Mouse (Mus musculus) heart, postnatal 10 days (tissue): ENCODE results near the gene Dact3. TPM values are rescaled to one million over a fixed set of nuclear protein-coding genes. Genes with fewer than 3 reads are reported as not detected.

Experiments
- DNase-seq, 2 experiments: peaks; one replicate each; pipeline ENCODE4 v3.0.0; 2021
- intact Hi-C: fragments of 180-260 bp; cut with DNase I; formaldehyde crosslinking; loops from one replicate; pipeline ENCODE4 v1.15.1; 2025
- total RNA-seq, 2 experiments: library from RNA; stranded (reverse); gene quantifications; 2 replicates each; pipeline ENCODE4 v1.2.3; 2021

Dact3 gene
- total RNA-seq, 2 experiments from 2014 or later, result 28.2 to 32.7 TPM

- no peak for DNase-seq
- intact Hi-C loops, result no loop called here
Measured at GRCm38 (mm10) chr7:16851636-16852035, 23.5 kb upstream of the Dact3 start.

- intact Hi-C loops, result no loop called here
Measured at GRCm38 (mm10) chr7:16853302-16853831, 21.8 kb upstream of the Dact3 start.

GRCm38 (mm10) chr7:16858336-16858735, 16.8 kb upstream of the Dact3 start:
- DNase-seq, result peak in 1 of 2 experiments; percentile 60
- intact Hi-C loops, result loop anchor here (2.0 kb wide), 1 partner anchor 32 kb away; no protein-coding TSS in a partner anchor

More at GRCm38 (mm10) chr7:16853302-16853831, 21.8 kb upstream of the Dact3 start:
- DNase-seq, result peak in 1 of 2 experiments; percentile 46

GRCm38 (mm10) chr7:16859902-16860651, 15.0 kb upstream of the Dact3 start:
- DNase-seq, result peak; percentile 58 to 73
- intact Hi-C loops, result loop anchor here (2.0 to 5.0 kb wide), 3 partner anchors 33 to 52 kb away; no protein-coding TSS in a partner anchor

- no peak for DNase-seq
- intact Hi-C loops, result no loop called here
Measured at GRCm38 (mm10) chr7:16867488-16867887, 7.6 kb upstream of the Dact3 start.

GRCm38 (mm10) chr7:16869497-16869896, 5.6 kb upstream of the Dact3 start:
- intact Hi-C loops, result no loop called here
- DNase-seq, result no peak

GRCm38 (mm10) chr7:16871600-16871999, 3.5 kb upstream of the Dact3 start:
- intact Hi-C loops, result no loop called here
- no peak for DNase-seq

- intact Hi-C loops, result no loop called here
- no peak for DNase-seq
Measured at GRCm38 (mm10) chr7:16872478-16872877, 2.6 kb upstream of the Dact3 start.

GRCm38 (mm10) chr7:16873392-16873791, 1.7 kb upstream of the Dact3 start:
- DNase-seq, result no peak

GRCm38 (mm10) chr7:16874190-16874589, 927 bp upstream of the Dact3 start:
- intact Hi-C loops, result loop anchor here (1.0 kb wide), 1 partner anchor 18 kb away; no protein-coding TSS in a partner anchor
- peak; percentile 85 to 89 for DNase-seq

More at GRCm38 (mm10) chr7:16873392-16873791, 1.7 kb upstream of the Dact3 start:
- intact Hi-C loops, result no loop called here

- DNase-seq, result peak; percentile 100
- intact Hi-C loops, result loop anchor here (1.0 kb wide), 1 partner anchor 17 kb away; no protein-coding TSS in a partner anchor
Measured at GRCm38 (mm10) chr7:16874756-16875309, 284 bp upstream of the Dact3 start.

GRCm38 (mm10) chr7:16875326-16875725, 209 bp downstream of the Dact3 start:
- no peak for DNase-seq
- intact Hi-C loops, result no loop called here

- DNase-seq, result no peak
- intact Hi-C loops, result no loop called here
Measured at GRCm38 (mm10) chr7:16876006-16876405, 889 bp downstream of the Dact3 start.

- DNase-seq, result peak in 1 of 2 experiments; percentile 50
Measured at GRCm38 (mm10) chr7:16876608-16877007, 1.5 kb downstream of the Dact3 start.

GRCm38 (mm10) chr7:16877717-16878116, 2.6 kb downstream of the Dact3 start:
- intact Hi-C loops, result no loop called here
- DNase-seq, result no peak

More at GRCm38 (mm10) chr7:16876608-16877007, 1.5 kb downstream of the Dact3 start:
- intact Hi-C loops, result no loop called here

- intact Hi-C loops, result no loop called here
- DNase-seq, result peak; percentile 78 to 87
Measured at GRCm38 (mm10) chr7:16879796-16880547, 4.9 kb downstream of the Dact3 start.

GRCm38 (mm10) chr7:16880615-16881014, 5.5 kb downstream of the Dact3 start:
- intact Hi-C loops, result no loop called here
- DNase-seq, result no peak

GRCm38 (mm10) chr7:16883162-16883561, 8.0 kb downstream of the Dact3 start:
- DNase-seq, result no peak
- intact Hi-C loops, result no loop called here

GRCm38 (mm10) chr7:16884334-16884733, 9.2 kb downstream of the Dact3 start:
- no peak for DNase-seq
- intact Hi-C loops, result no loop called here

- intact Hi-C loops, result no loop called here
- DNase-seq, result no peak
Measured at GRCm38 (mm10) chr7:16885271-16885776, 10.2 kb downstream of the Dact3 start.

GRCm38 (mm10) chr7:16885905-16886304, 10.8 kb downstream of the Dact3 start:
- no peak for DNase-seq
- intact Hi-C loops, result no loop called here
